Mouse (Mus musculus) forelimb bud, embryonic 11.5 days (tissue): Measurements from ENCODE around the gene Sipa1.

ENCODE experiments used
- DNase-seq: peaks from one replicate; pipeline ENCODE4 v3.0.0-alpha.2; 2012; ENCODE audit warnings: low read depth, low spot score

Gene Sipa1

GRCm38 (mm10) chr19:5645280-5645679 lies 18.2 kb downstream of the Sipa1 start:
- DNase-seq, result no peak

- no peak for DNase-seq
Measured at GRCm38 (mm10) chr19:5641641-5642040, 21.9 kb downstream of the Sipa1 start.

- no peak for DNase-seq
Measured at GRCm38 (mm10) chr19:5641021-5641420, 22.5 kb downstream of the Sipa1 start.

- no peak for DNase-seq
Measured at GRCm38 (mm10) chr19:5640339-5640738, 23.2 kb downstream of the Sipa1 start.

GRCm38 (mm10) chr19:5638416-5639005 lies 25.0 kb downstream of the Sipa1 start:
- DNase-seq, result no peak

- DNase-seq, result peak; percentile 74
Measured at GRCm38 (mm10) chr19:5637069-5638047, 26.1 kb downstream of the Sipa1 start, which contains the start of gene Rela. Gene Rela (plus strand): TSS chr19:5637483.

- DNase-seq, result no peak
Measured at GRCm38 (mm10) chr19:5636571-5637041, 26.9 kb downstream of the Sipa1 start.

- DNase-seq, result no peak
Measured at GRCm38 (mm10) chr19:5636036-5636570, 27.4 kb downstream of the Sipa1 start.

- no peak for DNase-seq
Measured at GRCm38 (mm10) chr19:5632120-5632519, 31.4 kb downstream of the Sipa1 start.

GRCm38 (mm10) chr19:5629907-5630306 lies 33.6 kb downstream of the Sipa1 start:
- no peak for DNase-seq

- no peak for DNase-seq
Measured at GRCm38 (mm10) chr19:5625311-5625710, 38.2 kb downstream of the Sipa1 start.

GRCm38 (mm10) chr19:5621884-5622283 lies 41.6 kb downstream of the Sipa1 start:
- DNase-seq, result no peak

- DNase-seq, result no peak
Measured at GRCm38 (mm10) chr19:5620007-5620406, 43.5 kb downstream of the Sipa1 start.

- DNase-seq, result no peak
Measured at GRCm38 (mm10) chr19:5614953-5615352, 48.6 kb downstream of the Sipa1 start.

GRCm38 (mm10) chr19:5612762-5613411 lies 50.6 kb downstream of the Sipa1 start:
- DNase-seq, result no peak

GRCm38 (mm10) chr19:5611973-5612372 lies 51.5 kb downstream of the Sipa1 start:
- DNase-seq, result no peak

- DNase-seq, result peak; percentile 91
Measured at GRCm38 (mm10) chr19:5609547-5610404, 53.7 kb downstream of the Sipa1 start, which contains the start of gene Kat5. Gene Kat5 (minus strand): TSS chr19:5610237.

- no peak for DNase-seq
Measured at GRCm38 (mm10) chr19:5609171-5609546, 54.3 kb downstream of the Sipa1 start.

- no peak for DNase-seq
Measured at GRCm38 (mm10) chr19:5608707-5609106, 54.8 kb downstream of the Sipa1 start.

- DNase-seq, result no peak
Measured at GRCm38 (mm10) chr19:5607705-5608410, 55.6 kb downstream of the Sipa1 start.
